Mouse (Mus musculus) heart, postnatal 25 days (tissue): ENCODE measurements around the gene Ascc3. TPM values are rescaled to one million over a fixed set of nuclear protein-coding genes. Genes with fewer than 3 reads are reported as not detected.

ENCODE experiments used
- DNase-seq: peaks from one replicate; pipeline ENCODE4 v3.0.0; 2022; ENCODE audit warnings: low spot score
- intact Hi-C: fragments of 180-260 bp; cut with DNase I; formaldehyde crosslinking; loops from one replicate; pipeline ENCODE4 v1.15.1; 2025
- total RNA-seq, 2 experiments: library from RNA; stranded (reverse); gene quantifications; 2 replicates each; pipeline ENCODE4 v1.2.3; 2021

Gene Ascc3
- total RNA-seq, 2 experiments from 2014 or later, result 11.9 to 12.0 TPM

DNA sequence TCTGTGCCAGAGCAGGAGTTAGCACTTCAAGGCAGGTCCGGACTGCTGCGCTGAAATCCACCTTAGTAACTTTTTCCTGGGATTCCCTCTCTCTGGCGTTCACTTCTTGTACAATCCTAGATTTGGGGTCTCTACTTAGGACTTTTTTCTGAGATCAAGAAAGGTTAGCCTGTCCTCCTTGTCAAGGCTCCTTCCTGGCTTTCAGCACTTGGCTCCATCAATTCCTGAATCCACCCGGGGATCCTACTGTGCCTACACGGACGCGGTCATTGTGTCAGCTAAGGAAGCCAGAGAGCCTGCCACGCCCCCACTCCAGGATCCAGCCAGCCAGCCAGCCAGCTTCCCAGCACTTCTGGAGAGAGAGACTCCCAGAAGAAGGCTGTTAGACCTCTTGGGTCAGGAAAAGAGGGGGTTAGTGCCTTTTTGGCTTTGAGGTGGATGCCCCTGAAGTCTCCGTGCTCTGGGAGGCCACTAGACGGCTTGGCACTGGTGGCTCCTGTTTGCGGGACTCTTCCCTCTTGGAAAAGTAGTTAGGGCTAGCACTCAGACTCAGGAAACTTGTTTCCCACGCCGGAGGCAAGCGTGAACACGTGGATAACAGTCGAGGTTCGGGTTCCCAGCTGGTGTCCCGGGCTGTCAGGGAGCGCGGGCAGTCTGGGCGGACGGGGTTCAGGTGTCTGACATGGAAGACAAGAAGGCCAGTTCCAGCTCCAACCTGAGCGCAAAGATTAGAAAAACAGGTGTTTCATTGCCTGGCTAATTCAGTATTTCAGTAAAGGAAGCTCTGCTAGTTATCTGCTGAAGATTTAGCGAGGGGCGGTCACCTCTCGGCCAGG lies 299.6 kb downstream of the Ascc3 start:
- intact Hi-C loops, result loop anchor here (10.0 kb wide), 1 partner anchor 1133 kb away; the partner anchor contains the start of gene Vgll2
- no peak for DNase-seq

DNA sequence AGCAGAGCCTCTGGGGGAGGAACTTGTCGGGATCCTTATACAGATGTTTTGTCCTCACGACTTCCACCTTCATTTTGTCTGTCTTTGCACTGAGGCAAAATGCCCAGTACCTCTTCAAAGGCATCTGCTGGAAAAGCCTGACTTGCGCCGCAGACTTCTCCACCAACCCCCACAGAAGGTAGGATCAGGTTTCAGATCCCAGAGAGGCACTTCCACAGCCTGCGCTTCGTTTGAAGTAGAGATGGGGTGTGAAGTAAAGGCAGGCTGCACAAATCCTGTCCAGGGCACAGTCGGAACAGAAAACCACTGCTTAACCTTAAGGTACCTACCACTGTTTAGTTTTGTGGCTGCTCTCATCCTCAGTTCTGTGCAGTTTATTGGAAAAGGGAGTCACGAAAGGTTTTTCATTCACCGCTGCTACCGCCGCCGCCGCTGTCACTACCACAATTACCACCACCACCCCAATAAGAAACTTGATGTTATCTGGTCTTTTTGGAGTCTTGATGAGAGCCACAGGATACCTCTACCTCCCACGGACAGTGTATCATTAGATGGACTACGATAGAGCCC lies 300.4 kb downstream of the Ascc3 start:
- no peak for DNase-seq
- intact Hi-C loops, result loop anchor here (10.0 kb wide), 1 partner anchor 1132 kb away; the partner anchor contains the start of gene Vgll2

DNA sequence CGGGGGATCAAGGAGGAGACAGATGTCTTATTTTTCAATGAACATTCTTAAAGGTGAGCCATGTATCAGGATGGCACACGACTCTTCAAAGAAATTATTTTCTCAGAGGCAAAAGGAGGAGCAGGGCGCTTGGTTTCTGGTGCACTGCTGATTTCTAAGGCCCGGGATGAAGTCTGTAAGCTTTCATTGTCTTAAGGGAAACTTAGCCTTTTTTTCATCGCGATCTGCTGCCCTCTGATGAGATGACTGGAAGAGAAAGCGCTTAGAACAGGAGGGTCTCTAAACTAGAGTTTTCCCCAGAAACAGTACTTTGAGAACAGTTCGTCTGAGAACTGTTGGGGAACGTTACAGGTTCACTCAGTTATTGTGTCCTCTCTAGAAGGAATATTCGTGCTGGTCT lies 301.1 kb downstream of the Ascc3 start:
- intact Hi-C loops, result loop anchor here (10.0 kb wide), 1 partner anchor 1131 kb away; the partner anchor contains the start of gene Vgll2
- no peak for DNase-seq

DNA sequence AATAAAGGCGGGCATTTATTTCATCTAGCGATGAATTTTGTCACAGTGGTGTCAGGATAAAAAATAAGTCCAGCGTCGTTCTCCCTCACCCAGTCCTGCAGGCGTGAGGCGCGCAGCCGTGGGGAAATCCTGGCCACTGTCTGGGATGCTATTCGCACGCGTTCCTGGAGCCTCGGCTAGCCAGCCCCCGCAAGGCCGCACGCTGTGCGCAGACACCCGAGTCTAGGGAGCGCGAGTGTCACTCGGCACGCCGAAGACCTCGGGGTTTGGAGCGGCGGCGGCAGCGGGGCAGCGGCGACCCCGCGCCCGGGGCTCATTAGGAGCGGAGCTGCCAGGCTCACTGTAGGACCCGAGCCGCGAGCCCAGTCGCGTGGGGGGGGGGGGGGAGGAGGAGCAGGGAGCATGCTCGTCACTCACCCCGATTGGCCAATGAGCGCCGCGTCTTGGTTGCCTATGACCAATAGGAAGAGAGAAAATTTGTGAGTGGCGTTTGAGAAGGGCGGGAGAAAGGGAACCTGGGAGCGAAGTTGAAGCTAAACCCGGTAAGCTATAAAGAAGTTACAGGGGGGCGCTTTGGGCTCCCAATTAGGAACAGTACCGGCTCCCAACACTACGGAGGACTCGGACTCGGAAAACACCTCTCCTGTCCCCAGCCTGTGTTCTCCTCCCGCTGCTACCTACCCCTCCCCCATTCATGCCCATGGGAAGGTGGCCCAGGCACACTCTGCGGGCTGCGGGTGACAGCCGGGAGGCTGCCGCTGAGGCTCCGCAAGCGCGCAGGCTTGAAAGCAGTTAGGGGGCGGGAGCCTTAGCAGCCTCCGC lies 301.9 kb downstream of the Ascc3 start, which contains the start of gene Sim1:
Gene Sim1 (plus strand): TSS at position 585 of the 822 bp plus-strand sequence.
- no peak for DNase-seq
- intact Hi-C loops, result loop anchor here (10.0 kb wide), 1 partner anchor 1130 kb away; the partner anchor contains the start of gene Vgll2

DNA sequence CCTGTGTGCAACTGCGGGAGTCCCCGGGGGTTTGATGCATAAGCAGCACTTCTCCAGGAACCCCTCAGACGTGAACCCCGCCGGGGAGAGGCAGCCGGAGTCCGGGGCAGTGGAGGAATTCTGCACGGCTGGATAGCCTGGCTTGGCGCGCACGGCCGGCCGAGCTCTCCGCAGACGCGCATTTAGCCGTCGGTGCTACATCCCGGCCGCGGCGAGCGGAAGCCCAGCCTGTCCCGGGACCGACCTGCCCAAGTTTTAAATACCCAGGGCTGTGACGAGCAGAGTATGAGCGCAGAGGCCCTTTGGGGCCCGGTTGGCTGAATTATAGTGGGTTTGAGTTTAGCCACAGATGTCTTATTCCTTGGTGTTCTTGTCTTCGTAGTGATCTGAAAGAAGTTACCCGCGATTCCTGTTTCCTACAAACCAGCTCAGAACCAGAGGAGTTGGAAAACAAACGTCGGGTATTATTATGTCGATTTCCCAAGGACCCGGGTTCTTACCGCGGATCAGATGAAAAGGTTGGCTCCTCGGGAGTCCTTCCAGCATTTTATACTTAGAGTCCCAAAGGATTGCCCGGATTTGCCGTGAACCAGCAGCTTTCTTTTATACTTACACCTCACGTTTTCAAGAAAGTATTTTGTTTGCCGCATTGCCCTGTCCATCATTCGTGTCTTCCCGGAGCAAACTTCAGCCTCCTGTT lies 302.8 kb downstream of the Ascc3 start:
- no peak for DNase-seq
- intact Hi-C loops, result loop anchor here (10.0 kb wide), 1 partner anchor 1130 kb away; the partner anchor contains the start of gene Vgll2

DNA sequence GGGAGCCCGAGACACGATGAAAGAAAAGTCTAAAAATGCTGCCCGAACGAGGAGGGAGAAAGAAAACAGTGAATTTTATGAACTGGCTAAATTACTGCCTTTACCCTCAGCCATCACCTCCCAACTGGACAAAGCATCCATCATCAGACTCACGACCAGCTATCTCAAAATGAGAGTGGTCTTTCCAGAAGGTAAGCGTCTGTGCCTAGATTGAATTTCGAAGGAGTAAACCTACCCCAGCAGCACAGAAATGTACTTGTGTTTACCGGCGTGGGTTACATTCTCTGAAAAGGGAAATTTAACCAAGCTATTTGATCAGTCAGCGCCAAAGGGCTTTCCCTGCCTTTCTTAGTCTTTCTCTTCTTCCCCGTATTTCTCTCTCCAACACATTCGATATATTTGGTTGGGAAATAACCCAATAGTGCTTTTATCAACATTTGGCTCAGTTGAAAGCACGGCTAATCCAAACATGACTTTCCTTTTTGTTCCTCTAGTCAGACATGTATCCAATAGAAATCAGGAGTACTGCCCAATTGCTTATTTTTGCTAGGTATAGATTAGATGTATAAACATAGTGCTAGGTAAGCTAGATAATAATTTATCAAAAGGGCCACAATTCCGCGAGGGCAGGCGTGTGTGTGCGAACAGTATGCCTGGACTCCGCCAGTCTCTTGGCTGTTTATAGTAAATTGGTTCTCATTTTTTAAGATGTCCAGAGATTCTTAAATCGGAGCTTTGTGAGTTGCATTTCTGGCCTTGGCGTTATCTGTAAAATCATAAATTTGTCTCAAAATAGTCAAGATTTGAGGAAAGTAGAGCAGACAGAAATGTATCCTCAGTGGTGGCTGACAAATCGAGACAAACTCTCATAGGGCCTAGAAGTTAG lies 303.7 kb downstream of the Ascc3 start:
- intact Hi-C loops, result loop anchor here (10.0 kb wide), 1 partner anchor 1129 kb away; the partner anchor contains the start of gene Vgll2
- DNase-seq, result no peak

DNA sequence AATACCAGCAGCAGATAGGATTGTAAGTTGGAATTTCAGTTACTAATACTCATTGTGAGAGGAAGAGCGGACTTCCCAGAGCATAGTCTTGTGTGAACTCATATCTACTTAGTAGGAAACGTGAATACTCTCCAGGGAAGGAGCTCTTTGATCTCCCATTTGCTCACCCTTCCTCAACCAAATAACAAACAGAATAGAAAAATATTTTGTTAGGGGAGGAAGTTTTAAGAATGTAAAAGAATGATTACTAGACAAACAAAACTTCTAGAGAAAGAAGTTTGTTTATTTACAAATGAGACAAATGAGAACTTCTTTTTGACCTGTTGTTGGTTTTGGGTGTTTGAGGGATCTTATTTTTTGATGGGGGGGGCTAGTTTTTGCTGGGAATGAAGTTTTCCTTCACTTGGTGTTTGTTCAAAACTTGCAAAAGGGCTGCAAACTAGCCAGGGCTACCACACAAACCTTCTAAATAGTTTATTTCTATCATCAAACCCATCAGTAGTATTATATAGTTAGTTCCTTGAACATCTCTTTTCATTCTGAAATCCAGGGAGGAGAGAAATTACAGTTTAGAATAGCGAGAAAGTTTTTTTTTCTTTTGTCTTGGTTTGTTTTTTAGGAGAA lies 304.4 kb downstream of the Ascc3 start:
- DNase-seq, result no peak
- intact Hi-C loops, result loop anchor here (10.0 kb wide), 1 partner anchor 1128 kb away; the partner anchor contains the start of gene Vgll2

DNA sequence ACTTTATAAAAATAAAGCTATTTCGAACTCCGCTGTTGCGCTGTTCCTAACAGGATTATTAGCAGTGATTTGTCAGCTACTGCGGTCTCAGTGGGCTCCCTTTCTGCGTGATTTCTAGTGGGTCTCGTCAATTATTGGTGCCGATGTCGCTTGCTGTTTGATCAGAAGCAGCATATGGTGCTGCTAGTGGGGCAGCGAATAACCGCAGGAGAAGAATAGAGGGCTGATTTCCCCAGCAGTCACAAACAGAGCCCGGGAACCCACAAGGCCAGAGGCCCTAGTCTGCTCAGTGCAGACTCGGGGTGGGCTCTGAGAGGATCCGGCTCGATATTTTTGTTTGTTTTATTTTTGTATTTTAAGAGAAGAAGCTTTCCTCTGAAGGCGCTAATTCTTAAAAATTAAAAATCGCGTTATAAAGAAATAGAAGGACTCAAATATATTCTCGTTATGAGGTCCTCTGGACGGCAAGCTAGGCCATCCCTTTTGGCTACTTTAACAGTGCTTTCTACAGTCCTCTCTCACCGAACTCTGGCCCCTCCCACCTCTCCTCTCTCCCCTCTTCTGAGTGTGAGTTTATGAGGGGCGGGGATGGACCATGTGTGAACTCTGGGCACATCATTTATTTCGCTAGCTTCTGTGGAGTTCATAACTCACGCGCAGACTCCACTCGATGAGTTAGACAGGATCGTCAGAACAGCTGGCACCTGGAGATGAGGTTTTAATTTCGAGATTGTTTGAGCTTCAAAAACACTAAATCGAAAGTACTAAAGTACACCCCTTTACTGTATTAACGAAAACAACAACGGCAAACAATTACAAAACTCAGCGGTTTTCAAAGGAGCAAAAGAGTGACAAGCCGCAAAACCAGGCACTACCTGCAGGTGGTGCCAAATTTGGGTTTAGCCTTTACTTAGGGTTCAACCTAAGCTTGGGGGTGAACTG lies 305.3 kb downstream of the Ascc3 start:
- DNase-seq, result no peak
- intact Hi-C loops, result loop anchor here (10.0 kb wide), 1 partner anchor 1127 kb away; the partner anchor contains the start of gene Vgll2

DNA sequence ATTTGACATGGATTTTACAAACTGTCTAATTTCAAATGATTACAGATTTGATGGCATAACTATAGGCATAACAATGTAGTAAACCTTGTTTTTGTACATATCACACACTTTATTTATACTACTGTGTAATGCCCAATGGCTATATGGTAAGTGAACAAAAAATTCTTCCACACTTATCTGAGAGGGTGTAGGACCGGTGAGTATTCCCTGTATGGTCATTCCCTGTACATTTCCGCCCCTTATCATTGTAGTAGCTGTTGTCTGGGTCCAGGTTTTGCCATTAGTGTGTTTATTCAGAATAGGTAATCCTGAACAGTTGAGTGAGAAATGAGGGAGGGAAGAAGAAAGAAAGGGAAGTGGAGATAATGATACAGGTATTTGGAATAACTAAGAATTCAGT lies 306.2 kb downstream of the Ascc3 start:
- intact Hi-C loops, result loop anchor here (10.0 kb wide), 1 partner anchor 1126 kb away; the partner anchor contains the start of gene Vgll2

DNA sequence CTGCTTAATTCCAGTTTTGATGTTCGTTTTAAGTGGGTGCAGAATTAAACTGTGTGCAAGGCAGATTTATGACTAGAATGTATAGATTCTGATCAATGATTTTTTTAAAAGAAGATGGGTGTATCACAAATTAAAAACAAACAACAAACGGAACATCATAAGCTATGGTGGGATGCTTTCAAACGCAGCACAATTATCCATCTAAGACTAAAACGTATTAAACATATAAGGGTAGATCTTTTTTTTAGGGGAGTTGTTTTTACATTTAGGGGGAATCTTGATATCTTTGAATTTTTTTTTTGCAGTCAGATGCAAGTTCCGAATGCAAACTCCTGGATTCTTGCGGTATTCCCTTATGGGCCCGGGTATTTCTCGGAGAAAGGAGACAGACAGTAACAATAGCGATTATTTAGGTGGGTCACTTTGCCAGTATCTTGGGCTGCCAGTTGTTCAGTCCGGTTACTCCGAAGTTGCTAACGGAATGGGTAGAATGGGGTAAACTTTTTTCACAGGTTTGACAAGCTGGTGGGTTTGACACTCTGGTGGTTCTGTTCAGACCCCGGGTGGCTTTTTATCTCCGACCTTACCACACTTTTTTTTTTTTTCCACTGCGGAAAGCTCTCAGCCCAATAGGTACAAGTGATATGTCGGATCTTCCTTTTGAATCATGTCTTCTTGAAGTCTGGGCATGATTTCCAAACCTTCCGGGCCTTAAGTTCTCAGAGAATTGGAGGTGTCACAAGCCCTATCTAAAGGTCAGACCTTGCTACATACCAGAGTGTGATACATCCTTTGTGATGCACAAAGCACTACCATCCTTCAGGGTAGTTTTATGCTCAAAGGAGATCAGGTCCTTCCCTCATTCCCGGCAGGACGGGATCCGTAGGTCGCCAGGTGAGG lies 307.6 kb downstream of the Ascc3 start:
- intact Hi-C loops, result loop anchor here (5.0 to 10.0 kb wide), 2 partner anchors 308 to 1125 kb away; partner anchors contain the start of genes Ascc3 and Vgll2
- DNase-seq, result no peak

More for the DNA sequence above, 306.2 kb downstream of the Ascc3 start:
- no peak for DNase-seq
